Mouse (Mus musculus): ENCODE measurements at regions not wholly inside any gene's neighbourhood (a gene's known extent, or its start where the extent isn't known, plus 50 kb on each side); places are given as distances from the start of the nearest gene placed in this dataset.

GRCm38 (mm10) chr15:51724127-51724526, 2160.6 kb upstream of the Gm7489 start:
- TF ChIP-seq CTCF (IDR thresholded peaks at IDR 0.05; ENCODE audit: control insufficient read depth, insufficient read depth, insufficient replicate concordance, low read depth, low read length): peak; percentile 63; the same call in 1 of the 2 replicates
- TF ChIP-seq POLR2A (IDR thresholded peaks at IDR 0.05; ENCODE audit: control insufficient read depth, low read depth, low read length): no peak

Measured in testis, adult 2 months (tissue).